9 mouse cellular contexts compared by ENCODE assay signal in the genomic region with DNA sequence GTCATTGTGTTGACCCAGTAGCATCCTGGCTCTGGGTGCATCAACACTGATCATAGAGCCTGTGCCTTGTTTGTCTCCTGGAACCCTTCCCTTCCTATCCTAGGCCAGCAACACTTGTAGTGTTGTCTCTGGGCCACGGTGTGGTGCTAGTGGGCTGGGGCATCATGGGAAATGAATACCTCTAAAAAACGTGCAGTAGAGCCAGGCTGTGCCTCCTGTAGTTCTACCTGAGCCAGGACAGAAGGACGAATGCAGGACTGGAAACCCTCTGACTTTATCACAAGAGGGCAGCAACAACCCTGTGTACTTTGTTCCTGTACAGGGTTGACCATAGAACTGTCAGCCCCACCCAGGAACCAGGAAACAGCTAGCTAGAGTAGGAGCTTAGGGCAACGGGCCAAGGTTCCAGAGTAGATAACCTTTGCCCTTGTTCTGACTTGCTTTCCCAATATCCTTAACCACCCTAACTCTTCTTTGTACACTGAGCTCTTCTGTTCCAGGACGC. TPM values are rescaled to one million over a fixed set of nuclear protein-coding genes. Genes with fewer than 3 reads are reported as not detected.
DNase-seq lines count a peak whose midpoint lies in the region; ATAC-seq and TF ChIP-seq lines count a peak whose summit lies in the region.
"Had no signal": no experiment of that assay in that cellular context is flagged by ENCODE, and none has a peak within 500 bp of the region (broad histone marks: within the 10 kb centered on the region; RNA-seq: fewer than 3 reads in every experiment).

No protein-coding gene starts in this region.

- ATAC-seq in hindbrain, embryonic 16.5 days = no peak
- no peak for ATAC-seq in erythroblast, adult 5-6 weeks (replicated peaks; ENCODE audit: low FRiP score, poor library complexity, severe bottlenecking)

- TF ChIP-seq POLR2A in ES-Bruce4 (IDR thresholded peaks at IDR 0.05; ENCODE audit: insufficient read depth, low read length) = no peak

- H3K27ac ChIP-seq in ES-Bruce4 (ENCODE audit: insufficient read depth, low read length) = no peak overlapping the region
- no peak overlapping the region for H3K27ac ChIP-seq in hindbrain, embryonic 16.5 days (ENCODE audit: low read depth, low read length)

- 18% methylated on average over 5 of the region's 5 CpGs for WGBS in large intestine, adult 2 months
- 69% methylated on average over 5 of the region's 5 CpGs for WGBS in hindbrain, embryonic 16.5 days

- no peaks in the 10 kb centered on the region for H3K4me1 ChIP-seq in ES-Bruce4 (ENCODE audit: control insufficient read depth, insufficient read depth, low read length)
- H3K4me1 ChIP-seq in hindbrain, embryonic 16.5 days (ENCODE audit: control insufficient read depth, insufficient read depth, low read depth, low read length) = no peaks in the 10 kb centered on the region

- no peaks in the 10 kb centered on the region for H3K9me3 ChIP-seq in ES-Bruce4 (replicated peaks; ENCODE audit: control insufficient read depth, insufficient read depth, low read length, poor library complexity, severe bottlenecking)
- no peaks in the 10 kb centered on the region for H3K9me3 ChIP-seq in hindbrain, embryonic 16.5 days (ENCODE audit: control insufficient read depth, low read length)

- no peak overlapping the region for H3K4me3 ChIP-seq in ES-Bruce4 (ENCODE audit: low read depth, low read length)
- no peak overlapping the region for H3K4me3 ChIP-seq in hindbrain, embryonic 16.5 days (ENCODE audit: low read length)
- H3K4me3 ChIP-seq: erythroblast, embryonic 14.5 days had no signal

- no peak overlapping the region for H3K9ac ChIP-seq in ES-Bruce4 (ENCODE audit: low read depth, poor library complexity, severe bottlenecking)
- no peak overlapping the region for H3K9ac ChIP-seq in hindbrain, embryonic 16.5 days (ENCODE audit: low read depth, low read length)

- no peak for TF ChIP-seq EP300 in ES-Bruce4 (IDR thresholded peaks at IDR 0.05; ENCODE audit: insufficient read depth, low read depth, low read length)

- H3K36me3 ChIP-seq in ES-Bruce4 (ENCODE audit: control insufficient read depth, insufficient read depth, low read length, poor library complexity, severe bottlenecking) = no peaks in the 10 kb centered on the region
- H3K36me3 ChIP-seq in hindbrain, embryonic 16.5 days (ENCODE audit: control insufficient read depth, insufficient read depth, low read length) = no peaks in the 10 kb centered on the region

- peak; percentile 51 for TF ChIP-seq CTCF in ES-Bruce4 (IDR thresholded peaks at IDR 0.05; ENCODE audit: low read depth, low read length)

- no peak overlapping the region for H3K4me2 ChIP-seq in hindbrain, embryonic 16.5 days (ENCODE audit: low read length)

- peak; percentile 35 to 45 for DNase-seq in B cell, adult 2 months
- peak; percentile 60 to 68 for DNase-seq in heart, adult 9 months (ENCODE audit: low spot score in 2 of 2)
- peak; percentile 98 for DNase-seq in large intestine, adult 2 months (ENCODE audit: low read depth, low spot score)
- DNase-seq in ovary, postnatal 14 days (ENCODE audit: low spot score) = peak; percentile 14
- DNase-seq in layer of hippocampus, postnatal 25 days (ENCODE audit: extremely low spot score in 1 of 2, low spot score in 1 of 2) = no peak

- H3K27me3 ChIP-seq in ES-Bruce4 (ENCODE audit: control insufficient read depth, insufficient read depth, low read length, poor library complexity, severe bottlenecking) = no peaks in the 10 kb centered on the region
- no peaks in the 10 kb centered on the region for H3K27me3 ChIP-seq in hindbrain, embryonic 16.5 days (replicated peaks; ENCODE audit: control insufficient read depth, insufficient read depth, low read length)

RNA-seq across cellular contexts. Expression of a gene that starts 41.2 kb away (rescaled TPM):
- polyA plus RNA-seq in ES-Bruce4 (2011; ENCODE audit: insufficient read depth, insufficient read length, low read depth, missing spikeins) = 16.5 and 23.6 TPM in 2 replicates
- 47.2 and 55.5 TPM in 2 replicates for polyA plus RNA-seq in large intestine, adult 2 months (2012; rRNA removed)
- total RNA-seq in layer of hippocampus, postnatal 25 days (2021) = 10 to 100 TPM; 28.2 to 32.4 TPM
- 36.3 and 37.8 TPM in 2 replicates for polyA plus RNA-seq in hindbrain, embryonic 16.5 days (2015; fragmentation: Nextera tagmentation; extraction: Ambion mirVana)
- total RNA-seq in erythroblast, adult 5-6 weeks (2015; ENCODE audit: low replicate concordance) = 0.84 and 0.96 TPM in 2 replicates
- total RNA-seq in erythroblast, adult 5-6 weeks (2017; ENCODE audit: low replicate concordance) = 0.68 and 1.8 TPM in 2 replicates
- polyA plus RNA-seq: erythroblast, embryonic 14.5 days had no signal

Comparison
In these comparisons a context has a peak if more than half of its experiments do, and no peak if none do; other contexts are left out.
1. DNase-seq: peak in B cell, adult 2 months (2 of 2), heart, adult 9 months (2 of 2), large intestine, adult 2 months (single experiment) and ovary, postnatal 14 days (single experiment); none in layer of hippocampus, postnatal 25 days (0 of 2).